Mouse (Mus musculus): ENCODE results near the gene Epb42.

- peak; percentile 48; the same call in 1 of the 2 replicates for TF ChIP-seq CTCF (IDR thresholded peaks at IDR 0.05; ENCODE audit: borderline replicate concordance, insufficient read depth, low read depth, low read length)
- TF ChIP-seq POLR2A (IDR thresholded peaks at IDR 0.05; ENCODE audit: borderline replicate concordance, insufficient read depth, low read length): no peak
Observed at GRCm38 (mm10) chr2:121003586-121003985, 33.3 kb downstream of the Epb42 start.
